Mouse (Mus musculus) heart, postnatal 0 days (tissue): ENCODE results near the gene Krt80. TPM values are rescaled to one million over a fixed set of nuclear protein-coding genes. Genes with fewer than 3 reads are reported as not detected.

ENCODE experiments used
- ATAC-seq: fragments of 200-750 bp; cut with Nextera tagmentation; 2 replicates; pipeline ENCODE4 v1.8.0; 2017; ENCODE audit warnings: low read depth, moderate number of reproducible peaks, moderate library complexity; ENCODE audit not compliant: insufficient read depth
- DNase-seq: peaks from one replicate; pipeline ENCODE4 v3.0.0-alpha.2; 2016; ENCODE audit warnings: low spot score
- H3K27ac ChIP-seq: fragments of 300-500 bp; sonication (generic); 2 replicates; pipeline ENCODE4 v1.5.1; 2014; ENCODE audit warnings: low read depth, mild to moderate bottlenecking
- H3K27me3 ChIP-seq: fragments of 300-500 bp; sonication (generic); 2 replicates; pipeline ENCODE4 v1.6.1; 2014; ENCODE audit warnings: low read length, mixed read lengths; ENCODE audit not compliant: control insufficient read depth, insufficient read depth
- H3K36me3 ChIP-seq: fragments of 300-500 bp; sonication (generic); replicated peaks from 2 replicates; pipeline ENCODE4 v1.6.1; 2014; ENCODE audit warnings: low read length, mixed read lengths; ENCODE audit not compliant: control insufficient read depth, insufficient read depth
- H3K4me1 ChIP-seq: fragments of 300-500 bp; sonication (generic); 2 replicates; pipeline ENCODE4 v1.6.1; 2014; ENCODE audit warnings: antibody characterized with exemption; ENCODE audit not compliant: control insufficient read depth, insufficient read depth
- H3K4me2 ChIP-seq: fragments of 300-500 bp; sonication (generic); 2 replicates; pipeline ENCODE4 v1.6.1; 2014; ENCODE audit warnings: low read depth, mild to moderate bottlenecking, low read length, moderate library complexity
- H3K4me3 ChIP-seq: fragments of 300-500 bp; sonication (generic); 2 replicates; pipeline ENCODE4 v1.5.1; 2014; ENCODE audit warnings: low read depth, low read length
- H3K9ac ChIP-seq: fragments of 300-500 bp; sonication (generic); replicated peaks from 2 replicates; pipeline ENCODE4 v1.6.1; 2014; ENCODE audit warnings: low read depth, low read length, mixed read lengths
- H3K9me3 ChIP-seq: fragments of 300-500 bp; sonication (generic); replicated peaks from 2 replicates; pipeline ENCODE4 v1.6.1; 2016; ENCODE audit warnings: low read length; ENCODE audit not compliant: control insufficient read depth
- CTCF ChIP-seq: IDR thresholded peaks from 2 replicates; pipeline ENCODE4 v1.5.1; 2016; ENCODE audit warnings: antibody characterized with exemption, control low read depth, low read depth
- EP300 ChIP-seq: IDR thresholded peaks from 2 replicates; pipeline ENCODE4 v1.6.1; 2016; ENCODE audit warnings: antibody characterized with exemption, low read depth
- WGBS: fragments of 180-500 bp; shearing (Covaris S2); extraction: QIAGEN DNeasy Blood & Tissue Kit; methylation state at CpG from one replicate; pipeline ENCODE4 v1.1.7; 2014; 5-methylcytosine and 5-hydroxymethylcytosine counted together
- polyA plus RNA-seq: library from polyadenylated mRNA; unstranded; fragments of >200 nt; fragmentation: Nextera tagmentation; extraction: Ambion mirVana; gene quantifications from 2 replicates; pipeline ENCODE4 v1.2.1, GENCODE M21; 2015
- total RNA-seq: library from RNA; depleted of rRNA; stranded (reverse); fragments of >200 nt; gene quantifications from 2 replicates; pipeline ENCODE4 v1.2.3, GENCODE M21; 2014; ENCODE audit warnings: low replicate concordance

Krt80 gene
- total and polyA plus RNA-seq, 2 experiments from 2014 or later, result 2.2 to 5.9 TPM

GRCm38 (mm10) chr15:101392251-101392650, 22.3 kb upstream of the Krt80 start:
- no peak for ATAC-seq
- no peak for DNase-seq
- Histone ChIP-seq H3K4me3 (no peak overlapping the region), H3K4me1 (no peaks in the 10 kb centered on the region; the same call in 1 of the 2 replicates), H3K9me3 (no peaks in the 10 kb centered on the region), H3K27ac (no peak overlapping the region), H3K9ac (no peak overlapping the region), H3K4me2 (no peak overlapping the region), H3K36me3 (no peaks in the 10 kb centered on the region), H3K27me3 (no peaks in the 10 kb centered on the region)
- no peak for TF ChIP-seq EP300
- no peak for TF ChIP-seq CTCF
- 63% methylated on average over 5 of the region's 5 CpGs for WGBS

DNA sequence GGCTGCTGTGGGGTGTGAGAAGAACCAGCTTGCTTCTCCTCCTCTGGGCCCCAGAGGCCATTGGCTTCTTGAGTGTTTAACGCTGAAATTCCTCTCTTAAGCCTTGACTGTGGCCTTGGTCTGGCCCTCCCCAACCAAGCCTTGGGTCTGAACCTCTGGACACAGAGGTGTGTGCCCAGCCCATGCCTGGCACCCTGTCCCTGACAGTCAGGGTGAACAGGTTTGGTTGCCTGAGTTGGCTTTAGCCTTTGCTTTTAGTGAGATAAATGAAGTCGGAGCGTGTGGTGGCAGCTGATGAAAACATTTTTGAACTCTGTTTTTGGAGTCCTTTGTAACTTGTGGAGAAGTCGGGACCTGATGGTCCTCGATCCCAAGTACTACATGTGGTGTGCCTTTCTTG, 20.2 kb upstream of the Krt80 start:
- ATAC-seq, result no peak
- Histone ChIP-seq H3K4me2 (no peak overlapping the region), H3K4me3 (no peak overlapping the region), H3K9ac (no peak overlapping the region), H3K36me3 (no peaks in the 10 kb centered on the region), H3K9me3 (no peaks in the 10 kb centered on the region), H3K27ac (no peak overlapping the region), H3K4me1 (peaks cover 4% of the 10 kb centered on the region; the same call in 1 of the 2 replicates), H3K27me3 (no peaks in the 10 kb centered on the region)
- 83% methylated on average over 5 of the region's 5 CpGs for WGBS
- DNase-seq, result no peak
- no peak for TF ChIP-seq CTCF
- no peak for TF ChIP-seq EP300

- H3K4me1 ChIP-seq, result peaks cover 4% of the 10 kb centered on the region; the same call in 1 of the 2 replicates
- H3K9ac ChIP-seq, result no peak overlapping the region
- H3K4me2 ChIP-seq, result no peak overlapping the region
- H3K9me3 ChIP-seq, result no peaks in the 10 kb centered on the region
- DNase-seq (no peak), ATAC-seq (peak; percentile 62)
- no peak for TF ChIP-seq EP300
- TF ChIP-seq CTCF, result peak; percentile 23
- no peak overlapping the region for H3K4me3 ChIP-seq
- H3K27me3 ChIP-seq, result no peaks in the 10 kb centered on the region
- H3K27ac ChIP-seq, result no peak overlapping the region
- WGBS, result 16% methylated on average over 5 of the region's 5 CpGs
- H3K36me3 ChIP-seq, result no peaks in the 10 kb centered on the region
Measured at GRCm38 (mm10) chr15:101388034-101388541, 18.1 kb upstream of the Krt80 start.

GRCm38 (mm10) chr15:101387176-101387575, 17.2 kb upstream of the Krt80 start:
- Histone ChIP-seq H3K4me1 (peaks cover 6% of the 10 kb centered on the region), H3K4me3 (no peak overlapping the region), H3K27me3 (no peaks in the 10 kb centered on the region), H3K4me2 (no peak overlapping the region), H3K9me3 (no peaks in the 10 kb centered on the region), H3K27ac (no peak overlapping the region), H3K36me3 (no peaks in the 10 kb centered on the region), H3K9ac (no peak overlapping the region)
- TF ChIP-seq EP300 (no peak), CTCF (peak; percentile 66)
- 60% methylated on average over 3 of the region's 3 CpGs for WGBS
- ATAC-seq (0 out of 2 replicates have a peak, but pooled peaks have one; percentile 32), DNase-seq (no peak)

DNA sequence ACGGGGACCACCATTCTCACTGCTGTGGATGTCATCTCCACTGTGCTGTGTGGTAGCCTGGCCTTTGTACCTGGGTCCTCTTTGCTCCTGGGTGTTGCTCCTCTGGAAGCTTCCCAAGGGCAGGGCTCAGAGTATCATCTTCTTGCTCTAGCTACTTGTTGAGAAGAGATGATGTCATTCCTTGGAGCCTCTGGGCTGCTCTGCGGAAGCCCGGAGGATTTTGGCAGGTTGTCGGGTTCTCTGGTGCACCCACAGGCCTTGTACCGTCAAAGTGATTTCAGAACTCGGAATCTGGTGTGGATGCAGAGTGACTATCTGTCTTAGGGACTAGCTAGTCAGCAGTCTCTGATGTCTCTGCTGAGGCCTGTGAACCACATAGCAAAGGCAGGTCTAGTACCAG, 15.1 kb upstream of the Krt80 start:
- Histone ChIP-seq H3K4me1 (peaks cover 20% of the 10 kb centered on the region), H3K27ac (no peak overlapping the region)
- no peak for DNase-seq

DNA sequence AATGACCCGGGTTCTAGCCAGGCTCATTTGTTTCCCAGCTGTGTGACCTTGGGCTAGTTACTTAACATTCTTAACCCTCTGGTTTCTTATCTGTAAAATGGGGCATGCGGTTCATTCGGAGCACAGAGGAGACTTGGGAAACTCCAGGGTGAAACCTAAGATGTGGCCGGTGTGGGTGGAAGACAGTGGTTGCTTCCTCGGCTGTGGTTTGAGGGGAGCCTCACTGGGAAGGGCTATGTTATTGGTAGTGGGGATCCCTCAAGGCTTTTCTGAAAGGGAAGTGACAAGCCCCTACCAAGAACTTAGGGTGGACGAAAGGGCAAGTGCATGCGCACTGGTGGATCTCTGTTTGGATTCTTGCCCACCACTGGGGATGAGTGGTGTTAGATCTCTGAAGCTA, 14.6 kb upstream of the Krt80 start:
- Histone ChIP-seq H3K27ac (no peak overlapping the region), H3K4me3 (no peak overlapping the region), H3K9me3 (no peaks in the 10 kb centered on the region), H3K9ac (no peak overlapping the region), H3K27me3 (no peaks in the 10 kb centered on the region), H3K4me2 (no peak overlapping the region), H3K36me3 (no peaks in the 10 kb centered on the region), H3K4me1 (peaks cover 20% of the 10 kb centered on the region)
- no peak for DNase-seq
- ATAC-seq, result no peak
- WGBS, result 65% methylated on average over 7 of the region's 7 CpGs
- TF ChIP-seq EP300 (no peak), CTCF (no peak)

More for the DNA sequence above, 15.1 kb upstream of the Krt80 start:
- TF ChIP-seq EP300, result no peak
- no peak for TF ChIP-seq CTCF
- WGBS, result 72% methylated on average over 6 of the region's 6 CpGs
- H3K9me3 ChIP-seq, result no peaks in the 10 kb centered on the region
- H3K4me3 ChIP-seq, result no peak overlapping the region
- H3K4me2 ChIP-seq, result no peak overlapping the region
- no peaks in the 10 kb centered on the region for H3K36me3 ChIP-seq
- no peaks in the 10 kb centered on the region for H3K27me3 ChIP-seq
- ATAC-seq, result no peak
- no peak overlapping the region for H3K9ac ChIP-seq
